Mouse (Mus musculus) kidney, adult 2 months (tissue): ENCODE measurements around the gene Prr36.

Experiments used
- CTCF ChIP-seq: fragments of 200-500 bp; conservative IDR thresholded peaks from 2 replicates; pipeline ENCODE4 v1.5.1; 2011; ENCODE audit warnings: low read depth, mild to moderate bottlenecking, control low read depth, low read length, moderate library complexity, mixed read lengths; ENCODE audit not compliant: insufficient read depth, insufficient read length
- POLR2A ChIP-seq: fragments of 200-500 bp; IDR thresholded peaks from one replicate; pipeline ENCODE4 v1.6.1; 2011; ENCODE audit warnings: low read depth, low read length, control low read depth

DNA sequence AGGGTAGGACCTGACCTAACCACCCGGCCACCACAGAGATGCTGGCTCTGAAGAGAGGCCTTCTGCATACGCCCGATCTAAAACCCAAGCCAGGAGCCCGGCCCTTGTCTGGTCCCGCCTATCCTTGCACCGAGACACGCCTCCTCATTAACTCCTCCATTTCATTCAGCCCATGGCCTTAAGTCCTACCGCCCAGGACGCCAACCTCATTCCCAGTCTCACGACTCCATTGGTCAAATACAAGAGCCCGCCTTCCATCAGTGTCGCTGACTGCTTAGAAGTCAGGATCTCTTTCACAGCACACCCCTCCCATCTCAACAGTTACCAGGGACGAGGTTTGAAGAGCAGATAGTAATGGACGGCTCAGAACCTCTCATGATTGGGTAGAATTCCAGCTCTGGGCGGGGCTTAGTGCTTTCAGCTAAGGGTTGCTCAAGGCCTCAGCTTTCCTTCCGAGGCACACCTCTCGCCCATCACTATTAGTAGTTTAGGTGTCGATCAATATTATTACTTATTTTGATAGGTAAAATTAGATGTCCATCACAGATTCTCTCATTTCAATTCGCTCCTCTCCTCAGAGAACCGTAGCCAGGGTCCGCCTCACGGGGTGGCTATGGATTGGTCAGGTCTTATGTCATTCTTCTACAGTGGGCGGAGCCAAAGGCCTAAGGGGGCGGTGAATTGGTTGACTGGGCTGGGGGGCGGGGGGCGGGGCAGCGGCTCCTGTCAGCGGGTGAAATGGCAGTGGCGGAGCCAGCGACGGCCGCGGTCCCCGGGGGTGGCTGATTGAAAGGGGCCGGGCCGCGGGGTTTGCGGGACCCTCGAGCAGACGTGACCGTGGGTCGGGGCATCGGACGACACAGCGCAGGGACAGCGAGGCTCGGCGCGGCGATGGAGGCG, 51.2 kb downstream of the Prr36 start, which contains the start of gene Evi5l:
- TF ChIP-seq POLR2A (no peak), CTCF (no peak)
